Mouse (Mus musculus): ENCODE data around the gene Hmces.

The Hmces gene

GRCm38 (mm10) chr6:87913661-87914325 lies at the start of gene Hmces:
Gene Hmces (plus strand): TSS chr6:87913935.
- DNase-seq (ENCODE audit: low spot score) = no peak

GRCm38 (mm10) chr6:87866211-87866610 lies 47.5 kb upstream of the Hmces start:
- DNase-seq (ENCODE audit: low spot score) = no peak

DNA sequence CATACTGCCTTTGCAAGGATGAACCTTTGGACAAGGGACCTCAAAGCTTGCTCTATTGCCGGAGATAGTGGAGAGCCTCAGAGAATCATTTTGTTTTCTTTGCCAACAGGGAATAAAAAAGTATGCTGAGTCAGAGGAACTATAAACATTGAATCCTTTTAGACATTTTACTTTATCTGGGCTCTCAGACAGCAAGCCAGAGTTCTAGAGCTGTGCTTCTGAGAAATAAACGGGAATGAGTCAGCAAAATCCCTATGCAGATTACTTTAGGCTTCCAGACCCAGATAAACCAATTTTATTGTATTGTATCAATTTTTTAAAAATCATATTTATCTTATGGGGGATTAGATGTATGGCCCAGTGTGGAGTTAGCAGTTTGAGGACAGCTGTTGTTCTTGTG lies 46.5 kb upstream of the Hmces start:
- no peak for DNase-seq (ENCODE audit: low spot score)

DNA sequence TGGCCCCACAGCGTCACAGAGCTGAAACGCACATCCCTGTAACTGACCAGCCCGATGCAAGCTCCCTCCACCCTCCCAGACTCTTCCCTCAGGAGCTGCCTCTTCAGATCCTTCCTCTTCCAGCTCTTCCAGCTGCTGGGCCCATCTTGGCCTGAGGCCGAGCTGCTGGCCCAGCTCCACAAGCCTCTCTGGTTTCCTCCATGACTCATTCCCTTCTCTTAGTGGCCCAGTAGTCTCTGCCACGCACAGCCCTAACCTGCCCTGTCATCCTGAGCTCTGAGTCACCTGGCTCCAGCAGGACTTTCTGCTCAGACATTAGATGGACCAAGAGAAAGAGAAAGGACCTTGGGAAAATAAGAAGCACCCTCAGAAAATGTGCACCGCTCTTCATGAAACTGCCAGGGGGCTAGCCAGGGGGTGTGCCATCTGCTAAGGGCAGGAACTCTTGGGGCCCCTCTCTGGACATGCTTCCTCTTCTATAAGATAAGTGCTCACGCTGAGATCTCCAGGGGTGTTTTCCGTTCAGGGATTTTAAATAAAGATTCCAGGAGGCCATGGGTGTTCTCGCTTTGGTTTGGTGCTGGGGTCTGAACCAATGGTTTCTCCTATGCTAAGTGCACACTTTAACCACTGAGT lies 44.7 kb upstream of the Hmces start:
- no peak for DNase-seq (ENCODE audit: low spot score)

DNA sequence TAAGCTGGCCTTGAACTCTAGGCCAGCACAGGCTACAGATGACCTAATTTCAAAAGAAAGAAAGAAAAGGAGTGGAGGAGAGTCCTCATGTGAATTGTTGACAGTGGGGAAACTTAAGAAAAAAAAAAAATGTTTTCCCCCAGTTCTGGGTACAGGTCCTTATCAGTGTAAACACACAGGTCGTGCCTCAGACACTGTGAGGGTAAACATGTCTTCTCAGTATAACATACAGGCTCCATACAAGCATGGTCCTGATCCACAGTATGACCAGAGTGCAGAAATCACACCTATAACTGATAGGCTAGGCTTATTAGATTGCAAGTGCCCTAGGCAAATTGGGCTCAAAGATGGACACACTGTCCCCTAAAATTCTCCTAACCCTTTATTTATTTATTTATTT lies 43.3 kb upstream of the Hmces start:
- DNase-seq (ENCODE audit: low spot score) = no peak

- no peak for DNase-seq (ENCODE audit: low spot score)
Measured at GRCm38 (mm10) chr6:87871240-87871639, 42.5 kb upstream of the Hmces start.

DNA sequence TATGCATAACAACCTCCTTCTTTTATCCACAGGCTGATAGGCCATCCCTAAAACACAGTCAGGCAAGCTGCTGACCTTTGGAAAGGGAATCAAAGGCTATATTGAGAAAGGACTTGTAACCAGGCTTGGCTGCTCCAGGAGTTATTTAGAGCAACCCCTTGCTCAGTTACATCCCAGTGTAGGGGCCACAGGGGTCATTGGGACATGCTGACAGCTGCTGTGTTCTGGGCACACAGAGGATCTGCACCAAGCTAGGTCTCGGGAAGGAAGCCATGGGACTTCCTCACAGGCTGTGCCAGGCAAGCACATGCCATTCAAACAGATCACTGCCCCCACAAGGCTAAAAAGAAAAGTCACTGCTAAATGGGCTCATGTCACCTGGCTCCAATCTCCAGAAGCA lies 40.6 kb upstream of the Hmces start:
- DNase-seq (ENCODE audit: low spot score) = no peak

- DNase-seq (ENCODE audit: low spot score) = no peak
Measured at GRCm38 (mm10) chr6:87873963-87874362, 39.8 kb upstream of the Hmces start.

GRCm38 (mm10) chr6:87875083-87875482 lies 38.7 kb upstream of the Hmces start:
- no peak for DNase-seq (ENCODE audit: low spot score)

DNA sequence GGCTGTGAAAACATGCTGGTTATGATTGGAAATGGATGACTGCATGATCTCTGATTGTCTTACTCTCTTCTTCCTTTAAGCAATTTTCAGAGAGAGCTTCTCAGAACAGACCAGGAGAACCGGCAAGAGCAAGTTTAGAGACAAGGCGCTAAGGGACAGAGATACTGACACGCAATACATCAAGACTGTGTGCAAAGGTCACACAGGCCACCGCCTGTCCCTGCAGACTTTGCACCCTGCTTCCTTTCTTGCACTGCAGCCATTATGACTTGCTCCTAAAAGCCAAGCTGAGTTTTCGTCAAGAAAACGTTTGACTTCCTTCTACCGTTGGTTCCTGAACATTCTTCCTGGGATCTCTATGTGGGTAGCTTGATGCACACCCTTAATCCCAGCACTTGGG lies 38.2 kb upstream of the Hmces start:
- no peak for DNase-seq (ENCODE audit: low spot score)

DNA sequence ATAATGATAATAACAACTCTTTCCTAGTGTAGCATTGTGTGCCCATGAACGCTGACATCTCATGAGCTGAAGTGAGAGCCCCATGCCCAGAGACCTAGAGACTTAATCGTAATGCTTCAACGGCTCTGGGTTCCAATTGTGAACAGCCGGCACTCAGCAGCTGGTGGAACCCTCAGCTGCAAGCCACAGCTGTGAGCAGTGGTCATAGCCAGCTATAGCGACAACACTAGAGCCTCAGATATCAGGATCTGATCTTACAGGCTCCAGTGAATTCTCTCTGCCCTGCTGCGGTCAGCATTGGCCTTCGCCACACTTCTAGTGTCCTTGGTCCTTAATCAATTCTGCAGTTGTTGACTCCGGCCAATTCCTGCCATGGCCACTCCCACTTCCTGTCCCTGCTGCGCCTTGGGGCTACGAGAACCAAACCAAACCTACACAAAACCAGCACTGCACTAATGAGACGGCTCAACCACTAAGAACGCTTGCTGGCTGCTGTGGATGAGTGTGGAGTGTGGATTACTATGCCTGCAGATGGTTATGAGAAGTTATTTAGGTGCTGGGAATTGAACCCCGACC lies 37.6 kb upstream of the Hmces start:
- no peak for DNase-seq (ENCODE audit: low spot score)

DNA sequence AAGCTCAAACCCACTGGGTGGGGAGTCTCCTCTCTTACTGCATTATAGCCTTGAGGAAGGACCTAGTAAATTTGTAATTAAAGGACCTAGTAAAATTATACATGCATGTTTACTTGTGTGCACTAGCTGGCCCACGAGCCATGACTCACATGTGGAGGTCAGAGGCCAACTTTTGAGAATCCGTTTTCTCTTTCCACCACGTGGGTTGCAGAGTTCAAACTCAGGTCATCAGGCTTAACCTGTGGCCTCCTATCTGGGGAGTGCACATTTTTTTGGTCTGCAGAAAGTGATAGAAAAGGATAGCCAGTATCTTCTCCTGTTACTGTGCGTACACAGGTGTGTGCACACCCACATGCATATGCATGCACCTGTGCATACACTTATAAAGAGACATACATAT lies 34.7 kb upstream of the Hmces start:
- no peak for DNase-seq (ENCODE audit: low spot score)

- DNase-seq (ENCODE audit: low spot score) = no peak
Measured at GRCm38 (mm10) chr6:87879628-87880027, 34.1 kb upstream of the Hmces start.

DNA sequence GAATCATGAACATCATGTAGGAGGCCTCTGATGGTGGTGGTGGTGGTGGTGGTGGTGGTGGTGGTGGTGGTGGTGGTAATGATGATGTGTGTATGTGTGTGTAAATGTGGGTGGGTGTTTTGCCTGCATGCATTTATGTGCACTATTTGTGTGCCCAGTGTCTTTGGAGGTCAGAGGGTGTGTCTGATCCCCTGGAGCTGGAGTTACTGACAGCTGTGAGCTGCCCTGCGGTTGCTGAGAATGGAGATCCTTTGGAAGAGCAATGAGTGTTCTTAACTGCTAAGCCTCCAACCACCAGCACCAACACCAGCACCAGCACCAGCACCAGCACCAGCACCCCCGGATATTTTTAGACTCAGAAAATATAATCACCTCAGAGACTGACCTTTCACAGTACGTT lies 31.5 kb upstream of the Hmces start:
- no peak for DNase-seq (ENCODE audit: low spot score)

DNA sequence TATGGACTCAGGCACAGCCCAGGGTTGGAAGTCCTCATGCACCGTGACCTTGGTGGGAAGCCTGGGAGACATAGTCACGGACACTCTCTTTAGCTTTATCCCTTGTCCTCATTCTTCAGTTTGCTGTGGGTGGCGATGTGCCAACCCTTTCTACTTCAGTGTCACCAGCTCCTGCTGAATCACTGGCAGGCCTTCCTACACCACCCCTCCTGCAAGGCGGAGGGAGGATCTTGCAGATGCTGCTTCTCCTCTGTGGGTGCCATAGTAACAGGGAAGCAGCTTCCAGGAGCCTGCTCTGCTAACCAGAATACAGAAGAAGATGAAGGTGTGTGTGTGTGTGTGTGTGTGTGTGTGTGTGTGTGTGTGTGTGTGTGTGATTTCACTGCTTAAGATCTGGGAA lies 30.9 kb upstream of the Hmces start:
- DNase-seq (ENCODE audit: low spot score) = peak; percentile 27

GRCm38 (mm10) chr6:87886721-87887120 lies 27.0 kb upstream of the Hmces start:
- no peak for DNase-seq (ENCODE audit: low spot score)

DNA sequence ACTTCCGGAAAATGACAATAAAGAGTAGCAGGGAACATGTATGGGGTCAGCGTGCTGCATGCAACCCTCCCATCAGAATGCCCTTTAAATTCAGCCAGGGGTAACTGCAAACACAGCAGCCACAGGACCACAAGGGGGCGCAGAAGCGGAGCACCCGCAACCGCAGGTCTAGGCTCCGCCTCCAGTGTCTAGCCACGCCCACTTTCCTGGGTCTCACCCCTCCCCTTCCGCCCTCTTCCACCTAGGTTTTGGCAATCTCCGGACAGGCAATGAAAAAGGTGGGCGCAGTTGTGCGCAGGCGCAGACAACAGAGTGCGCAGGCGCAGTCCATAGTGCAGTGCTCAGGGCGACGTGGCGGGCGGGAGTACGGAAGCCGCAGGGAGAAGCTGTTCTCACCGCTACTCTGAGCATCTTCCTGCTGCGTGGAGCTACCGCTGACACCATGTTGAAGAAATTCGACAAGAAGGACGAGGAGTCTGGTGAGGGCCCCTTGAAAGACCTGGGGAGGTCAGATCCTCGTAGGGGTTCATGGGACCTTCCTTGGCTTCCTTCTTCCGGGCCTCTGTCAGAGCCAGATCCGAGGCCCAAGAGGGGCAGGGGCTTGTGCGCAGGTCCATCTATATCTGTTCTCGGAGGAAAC lies 26.0 kb upstream of the Hmces start, which contains the start of gene Copg1:
TSS of gene Copg1 (plus strand) at position 221 of the 640 bp plus-strand sequence.
- peak; percentile 100 for DNase-seq (ENCODE audit: low spot score)

DNA sequence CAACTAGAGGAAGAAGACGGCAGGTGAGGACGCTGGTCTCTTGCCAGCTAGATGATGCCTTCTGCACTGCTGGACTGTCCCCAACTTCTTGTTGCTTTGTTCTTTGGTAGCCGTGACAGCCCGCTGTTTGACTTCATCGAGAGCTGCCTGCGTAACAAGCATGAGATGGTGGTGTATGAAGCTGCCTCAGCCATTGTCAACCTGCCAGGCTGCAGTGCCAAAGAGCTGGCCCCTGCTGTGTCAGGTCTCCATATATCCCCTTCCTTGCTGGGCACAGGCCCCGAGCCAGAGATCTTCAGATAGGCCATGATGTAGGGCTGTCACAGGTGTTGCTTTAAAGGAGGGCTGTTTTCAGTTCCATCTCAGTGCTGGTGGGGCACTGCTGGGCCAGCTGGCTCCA lies 19.8 kb upstream of the Hmces start:
- DNase-seq (ENCODE audit: low spot score) = no peak

DNA sequence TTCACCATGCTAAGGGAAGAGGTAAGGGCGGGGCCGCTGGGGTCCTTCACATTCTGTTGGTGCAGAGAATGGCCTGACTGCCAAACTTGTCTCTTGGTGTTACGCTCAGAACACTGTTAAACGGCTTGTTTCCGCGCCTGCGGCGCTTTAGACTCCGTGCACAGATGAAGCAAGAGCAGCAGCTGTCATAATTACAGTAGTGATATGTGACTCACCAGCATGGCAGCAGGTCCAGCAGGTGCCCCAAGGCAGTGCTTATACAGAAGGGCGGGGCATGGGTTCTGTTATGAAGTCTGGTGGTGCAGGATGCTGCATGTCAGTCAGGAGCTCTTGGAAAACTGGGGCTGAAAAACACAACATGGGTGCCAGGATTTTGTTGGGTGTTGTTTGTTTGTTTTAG lies 15.7 kb upstream of the Hmces start:
- peak; percentile 49 for DNase-seq (ENCODE audit: low spot score)

DNA sequence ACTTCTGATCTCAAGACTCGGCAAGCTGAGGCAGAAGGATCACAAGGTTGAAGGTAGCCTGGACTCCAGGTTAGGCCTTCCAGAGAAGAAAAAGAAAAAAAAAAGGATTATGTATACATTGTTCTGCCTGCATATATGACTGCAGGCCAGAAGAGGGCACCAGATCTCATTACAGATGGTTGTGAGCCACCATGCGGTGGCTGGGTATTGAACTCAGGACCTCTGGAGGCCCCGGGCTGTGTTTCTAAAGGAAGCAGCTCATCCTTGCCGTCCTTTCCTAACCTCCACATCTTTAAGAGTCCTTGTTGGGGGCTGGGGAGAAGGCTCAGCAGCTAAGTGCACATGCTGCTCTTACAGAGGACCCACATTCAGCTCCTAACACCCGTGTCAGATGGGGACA lies 7.1 kb upstream of the Hmces start:
- no peak for DNase-seq (ENCODE audit: low spot score)

GRCm38 (mm10) chr6:87909181-87909580 lies 4.6 kb upstream of the Hmces start:
- DNase-seq (ENCODE audit: low spot score) = no peak

GRCm38 (mm10) chr6:87911559-87911958 lies 2.2 kb upstream of the Hmces start:
- DNase-seq (ENCODE audit: low spot score) = no peak
